Mouse (Mus musculus): Measurements from ENCODE around the gene Gm44965.
"Not testable (repeated sequence)": the region's sequence is repeated elsewhere in the genome, so short reads cannot be mapped to it uniquely, and the experiment has no call there.

Gm44965 gene

DNA sequence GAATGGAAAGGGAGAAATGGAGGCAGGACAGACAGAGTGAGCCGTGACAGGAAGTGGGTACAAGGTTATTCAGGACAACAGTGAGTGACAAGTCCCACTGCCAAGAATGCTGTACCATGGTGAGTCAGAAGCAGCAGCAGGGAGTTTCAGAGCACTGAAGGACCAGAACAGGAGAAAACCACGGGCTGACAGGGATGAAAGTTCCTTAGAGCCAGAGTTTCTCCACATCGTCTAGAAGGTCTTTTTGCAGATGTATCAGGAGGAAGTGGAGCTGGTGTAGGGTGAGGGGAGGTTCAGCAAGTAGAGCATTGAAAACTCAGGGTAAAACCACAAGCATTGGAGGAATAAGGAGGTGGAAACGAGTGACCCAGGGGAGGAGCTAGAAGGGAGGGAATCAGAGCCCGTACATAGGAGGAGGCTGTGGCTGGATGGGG is 14.5 kb upstream of the Gm44965 start:
- DNase-seq (ENCODE audit: low spot score in 2 of 2) = no peak

DNA sequence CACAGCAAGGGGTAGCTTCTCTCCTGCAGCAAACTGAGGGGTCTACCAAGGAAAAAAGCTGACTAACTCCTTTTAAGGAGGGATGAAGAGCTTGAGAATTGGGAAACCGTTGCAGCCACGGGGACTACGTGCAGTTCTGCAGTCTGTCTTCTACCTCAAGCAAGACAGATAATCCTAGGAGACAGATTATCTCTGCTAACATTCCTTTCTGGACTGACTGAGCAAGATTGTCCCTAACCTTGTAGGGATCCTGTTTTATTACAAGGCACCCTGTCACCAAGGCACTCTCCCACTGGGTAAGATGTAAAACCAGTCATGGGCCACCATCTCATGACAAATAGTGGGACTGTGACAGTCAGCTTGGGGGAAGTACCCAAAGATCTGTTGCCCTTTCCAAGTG is 12.5 kb upstream of the Gm44965 start:
- DNase-seq (ENCODE audit: low spot score in 2 of 2) = no peak

DNA sequence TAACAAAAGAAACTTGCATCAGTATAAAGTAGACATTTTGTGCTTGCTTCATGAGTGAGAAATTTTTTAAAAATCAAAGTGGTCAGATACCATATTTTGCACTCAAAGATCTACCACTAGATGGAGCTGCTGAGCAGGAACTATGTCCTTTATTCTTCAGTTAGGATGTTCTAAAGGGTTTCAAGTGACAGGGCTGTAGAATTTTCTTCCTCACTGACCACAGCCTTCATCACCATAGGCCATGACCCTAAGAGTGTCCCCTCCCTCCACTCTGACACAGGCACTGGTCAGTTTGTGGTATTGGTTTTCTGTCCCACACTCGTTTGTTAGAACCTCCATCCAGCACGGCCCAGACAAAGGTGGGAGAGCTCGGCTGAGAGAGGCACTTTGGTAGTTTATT is 11.7 kb upstream of the Gm44965 start:
- DNase-seq (ENCODE audit: low spot score in 2 of 2) = no peak

GRCm38 (mm10) chr6:48589194-48589750 is 4.5 kb upstream of the Gm44965 start, which contains the start of gene Gm45021:
TSS of gene Gm45021 (plus strand) at chr6:48589610.
- no peak for DNase-seq (ENCODE audit: low spot score in 2 of 2)

GRCm38 (mm10) chr6:48591221-48591845 is 2.4 kb upstream of the Gm44965 start:
- no peak for DNase-seq (ENCODE audit: low spot score in 2 of 2)

DNA sequence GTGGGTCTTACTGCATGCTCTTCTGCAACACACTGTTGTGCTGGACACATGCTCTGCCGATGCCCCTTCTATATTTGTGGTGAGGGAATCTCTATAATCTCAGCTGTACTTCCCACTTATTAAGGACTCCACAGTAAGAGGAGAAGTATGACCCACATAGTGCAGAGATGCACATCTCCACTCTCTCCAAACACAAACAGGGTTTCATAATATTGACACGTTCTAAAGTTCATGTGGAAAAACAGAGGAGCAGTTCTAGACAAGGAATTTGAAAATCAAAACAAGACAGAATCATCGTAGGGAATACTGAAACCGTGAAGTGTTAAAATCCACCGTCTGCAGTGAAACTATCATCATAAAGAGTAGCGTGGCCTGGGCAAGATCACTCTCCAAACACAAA is 1.9 kb upstream of the Gm44965 start:
- DNase-seq (ENCODE audit: low spot score in 2 of 2) = no peak

DNA sequence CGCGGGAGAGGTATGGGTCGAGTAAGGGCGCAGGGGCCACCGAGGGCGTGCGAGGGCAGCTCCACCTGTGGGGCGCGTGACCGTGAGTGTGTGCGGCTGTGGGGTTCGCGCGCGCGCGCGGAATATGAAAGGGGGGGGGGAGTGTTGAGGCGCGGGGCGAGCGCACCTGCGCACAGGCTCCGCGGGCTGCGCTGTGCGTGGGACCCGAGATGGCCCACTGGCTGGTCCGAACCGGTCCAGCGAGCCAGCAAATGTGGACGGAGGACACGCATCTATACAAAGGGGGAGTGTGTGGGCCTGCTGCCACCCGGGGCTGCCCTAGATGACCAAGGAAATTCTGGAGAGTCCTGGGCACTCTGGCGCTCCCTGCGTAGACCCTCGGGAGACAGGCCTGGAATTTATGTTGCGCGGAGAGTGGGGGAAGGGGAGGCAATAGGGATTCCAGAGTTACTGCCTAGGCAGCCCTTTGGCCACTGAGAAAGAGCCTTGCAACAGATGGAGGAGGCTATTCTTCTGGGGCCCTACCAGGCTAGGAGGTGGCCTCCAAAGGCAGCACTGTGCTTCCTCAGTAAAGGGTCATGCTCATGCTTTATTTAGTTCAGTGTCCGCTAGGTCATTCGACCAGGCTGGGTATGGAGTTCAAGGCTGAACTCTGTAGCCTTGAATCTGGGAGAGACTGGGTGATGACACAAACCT is 450 bp downstream of the Gm44965 start:
- no peak for DNase-seq (ENCODE audit: low spot score in 2 of 2)

DNA sequence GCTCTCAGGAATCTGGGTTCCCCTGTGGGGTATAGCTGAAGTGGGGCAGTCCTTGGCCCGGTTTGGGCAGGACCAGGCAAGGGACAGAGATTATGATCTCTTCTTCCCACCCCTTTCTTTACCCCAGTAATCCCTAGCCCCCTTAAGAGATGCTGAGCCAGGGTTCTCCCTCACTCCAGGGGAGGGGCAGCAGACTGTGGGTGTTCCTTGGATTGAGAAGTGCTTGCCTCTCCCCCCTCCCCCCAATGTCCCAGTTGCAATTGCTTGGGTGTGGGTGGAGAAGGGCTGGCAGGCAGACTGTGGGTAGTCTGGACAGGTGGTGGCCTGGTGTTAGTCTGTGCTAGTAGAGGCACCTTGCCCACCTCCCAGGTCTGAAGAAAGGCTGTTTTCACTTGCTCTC is 1.5 kb downstream of the Gm44965 start:
- no peak for DNase-seq (ENCODE audit: low spot score in 2 of 2)

- DNase-seq (ENCODE audit: low spot score in 2 of 2) = no peak
Measured at GRCm38 (mm10) chr6:48596545-48597232, 2.9 kb downstream of the Gm44965 start.

GRCm38 (mm10) chr6:48597233-48597625 is 3.5 kb downstream of the Gm44965 start:
- no peak for DNase-seq (ENCODE audit: low spot score in 2 of 2)

- DNase-seq (ENCODE audit: low spot score in 2 of 2) = no peak
Measured at GRCm38 (mm10) chr6:48600594-48600993, 6.9 kb downstream of the Gm44965 start.

DNA sequence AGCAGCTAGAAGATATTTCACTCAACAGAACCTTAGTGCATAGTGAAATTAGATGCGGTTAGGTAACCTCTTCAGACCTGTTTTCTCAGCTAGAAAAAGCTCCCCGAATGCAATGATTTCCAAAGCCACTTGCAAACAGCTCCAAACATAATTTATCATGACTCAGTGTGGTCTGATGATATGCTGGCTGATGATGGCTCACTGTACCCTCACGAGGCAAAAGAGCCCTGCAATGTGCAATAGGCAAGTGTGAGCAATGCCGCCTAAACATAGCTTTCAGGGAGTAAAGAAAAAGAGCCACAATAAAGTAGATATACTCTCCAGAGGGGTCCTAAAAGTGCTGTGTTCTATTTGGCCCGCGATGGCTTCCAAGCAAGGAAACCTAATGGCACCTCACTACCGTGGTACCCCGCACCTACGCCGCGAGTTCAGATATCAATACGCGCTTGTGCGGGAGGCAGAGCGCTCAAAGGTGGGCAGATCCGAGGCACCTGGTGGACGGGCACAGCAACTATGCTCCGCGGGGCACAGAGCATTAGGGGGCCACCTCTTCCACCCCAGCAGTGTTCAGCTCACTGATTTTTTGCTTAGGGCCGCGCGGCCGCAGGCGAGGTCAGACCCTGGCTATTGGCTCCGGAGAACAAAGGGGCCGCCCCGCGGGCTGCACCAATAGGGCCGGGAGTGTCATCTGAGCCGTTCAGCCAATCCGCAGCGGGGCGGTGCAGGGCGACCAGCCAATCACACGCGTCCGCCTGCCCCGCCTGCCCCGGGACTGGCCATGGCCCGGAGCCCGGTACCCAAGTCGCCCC is 7.7 kb downstream of the Gm44965 start, which contains the start of gene Zfp775:
Gene Zfp775 (plus strand): TSS at position 793 of the 809 bp plus-strand sequence.
- DNase-seq (ENCODE audit: low spot score in 2 of 2) = peak; percentile 88 to 94

DNA sequence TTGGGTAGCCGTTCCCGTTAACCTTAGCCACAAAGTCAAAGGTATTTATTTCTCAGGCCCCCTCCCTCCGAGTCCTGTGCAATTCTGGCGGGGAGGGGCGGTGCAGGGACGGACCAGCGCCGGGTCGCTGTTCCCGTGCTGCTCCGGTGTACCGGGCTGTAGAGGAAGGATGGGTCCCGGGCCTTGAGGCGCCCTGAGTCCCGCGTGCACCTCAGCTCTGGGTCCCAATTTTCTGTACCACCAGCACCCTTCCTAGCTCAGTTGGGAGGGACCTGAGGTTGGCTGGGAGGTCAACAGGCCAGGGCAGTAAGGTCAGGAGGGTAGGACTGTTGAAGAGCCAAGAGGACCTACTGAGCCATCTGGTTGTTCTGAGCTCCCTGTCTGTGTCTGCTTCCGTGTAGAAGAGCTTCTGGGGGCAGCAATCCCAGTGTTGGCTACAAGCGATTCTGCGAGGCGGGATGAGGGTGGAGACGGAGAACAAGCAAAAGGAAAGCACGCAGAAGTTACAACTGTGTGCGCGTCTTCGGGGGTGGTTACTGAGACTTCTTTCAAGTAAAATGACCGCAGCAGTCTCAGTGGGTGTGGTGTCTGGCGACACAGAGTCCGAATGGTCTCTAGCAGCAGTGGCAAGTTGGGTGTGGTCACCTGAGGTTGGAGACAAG is 8.5 kb downstream of the Gm44965 start:
- no peak for DNase-seq (ENCODE audit: low spot score in 2 of 2)

DNA sequence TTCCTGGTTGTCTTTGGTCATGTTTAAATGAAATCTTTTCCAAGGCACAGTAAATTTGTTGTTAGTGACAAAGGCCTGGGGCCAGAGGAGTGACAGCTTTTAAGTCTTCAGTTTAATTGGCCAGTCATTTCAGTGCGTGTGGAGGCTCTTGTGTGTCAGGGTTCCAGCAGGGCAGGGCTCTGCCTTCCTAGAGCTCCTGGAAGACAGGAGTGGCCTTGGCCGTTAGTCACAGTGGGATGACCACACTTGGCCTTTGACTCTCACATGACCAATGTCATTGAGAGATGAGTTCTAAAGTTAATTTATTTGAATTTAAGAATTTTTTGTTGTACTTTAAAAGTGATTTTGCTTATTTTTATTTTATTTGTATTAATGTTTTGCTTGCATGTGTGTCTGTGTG is 14.4 kb downstream of the Gm44965 start:
- no peak for DNase-seq (ENCODE audit: low spot score in 2 of 2)

DNA sequence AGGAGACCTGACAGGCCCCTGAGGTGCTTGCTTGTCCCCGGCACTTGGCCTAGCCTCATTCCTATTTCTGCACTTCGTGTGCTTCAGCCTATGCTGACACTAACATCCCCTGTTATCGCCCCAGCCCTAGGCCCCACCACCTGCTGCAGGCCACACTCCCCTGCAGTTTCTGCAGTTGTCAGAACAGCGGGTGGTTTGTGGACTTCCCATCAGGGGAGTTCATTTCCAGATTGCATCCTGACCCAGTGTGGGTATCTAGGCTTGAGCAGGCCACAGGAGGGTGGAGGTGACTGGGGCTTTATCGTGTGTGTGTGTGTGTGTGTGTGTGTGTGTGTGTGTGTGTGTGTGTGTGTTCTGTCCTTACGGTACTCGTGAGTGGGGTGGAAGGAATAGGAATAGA is 15.8 kb downstream of the Gm44965 start:
- DNase-seq (ENCODE audit: low spot score in 2 of 2) = no peak

DNA sequence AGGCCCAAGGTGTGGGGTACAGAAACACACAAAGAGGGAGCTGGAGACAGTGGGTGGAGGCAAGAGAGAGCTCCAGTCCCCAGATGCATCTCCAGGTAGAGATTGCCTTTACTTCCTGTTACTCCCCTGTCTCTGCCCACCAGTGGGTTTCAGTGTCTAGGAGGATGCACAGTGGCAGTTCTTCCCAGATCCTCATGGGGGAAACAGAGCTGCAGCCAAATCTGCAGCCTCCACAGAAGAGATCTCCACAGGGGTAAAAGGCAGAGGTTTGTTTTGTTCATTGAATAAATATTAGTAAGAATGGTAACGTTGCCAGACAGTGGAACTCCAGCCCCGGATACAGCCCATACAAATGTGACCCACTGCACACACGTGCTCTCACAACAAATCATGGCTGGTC is 16.9 kb downstream of the Gm44965 start:
- DNase-seq (ENCODE audit: low spot score in 2 of 2) = no peak

- DNase-seq (ENCODE audit: low spot score in 2 of 2) = no peak
Measured at GRCm38 (mm10) chr6:48613464-48613863, 19.7 kb downstream of the Gm44965 start.

DNA sequence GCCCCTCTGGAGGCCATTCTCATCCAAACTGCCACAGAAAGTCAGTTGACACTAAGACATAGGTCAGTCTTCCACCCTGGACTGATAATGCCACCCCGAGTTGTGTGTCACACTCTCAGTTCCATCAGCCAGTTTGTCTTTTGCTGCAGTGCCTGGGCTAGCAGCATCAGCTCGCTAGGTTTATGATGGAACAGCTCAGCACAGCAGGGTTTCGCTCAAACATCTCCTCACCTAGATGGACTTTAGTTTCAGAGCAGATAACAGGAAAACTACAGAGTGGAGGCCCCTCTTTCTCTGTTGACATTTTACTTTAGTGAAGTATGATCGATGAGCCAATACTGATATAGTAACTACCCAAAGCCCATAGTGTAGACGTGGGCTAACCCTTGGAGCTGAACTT is 21.0 kb downstream of the Gm44965 start:
- DNase-seq (ENCODE audit: low spot score in 2 of 2) = no peak

GRCm38 (mm10) chr6:48620031-48620430 is 26.3 kb downstream of the Gm44965 start:
- DNase-seq (ENCODE audit: low spot score in 2 of 2) = no peak

GRCm38 (mm10) chr6:48622186-48622843 is 28.6 kb downstream of the Gm44965 start:
- not testable (repeated sequence) for DNase-seq (ENCODE audit: low spot score in 2 of 2)

DNA sequence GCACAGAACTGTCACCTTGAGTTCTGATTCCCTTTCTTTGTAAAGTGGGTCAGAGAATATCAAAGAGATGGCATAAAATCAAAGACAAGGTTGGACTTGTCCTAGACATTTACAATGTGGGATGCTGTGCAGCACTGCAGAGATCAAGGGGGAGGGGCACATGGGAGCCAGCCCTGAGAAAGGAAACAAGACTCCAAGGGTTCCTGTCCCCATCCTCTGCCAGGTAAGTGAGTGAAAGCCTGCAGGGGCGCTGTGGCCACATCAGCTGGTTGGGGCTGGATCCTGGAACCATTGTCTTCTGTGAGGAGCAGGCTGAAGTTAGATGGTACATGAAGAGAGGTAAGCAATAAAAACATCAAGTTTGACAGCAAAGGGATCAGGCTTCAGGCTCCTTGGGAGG is 29.7 kb downstream of the Gm44965 start:
- no peak for DNase-seq (ENCODE audit: low spot score in 2 of 2)

Data from frontal cortex, postnatal 25 days (tissue).